Mouse (Mus musculus) kidney, postnatal 14 days (tissue): ENCODE data around the gene Prkaa2.

ENCODE experiments used
- DNase-seq: peaks from one replicate; pipeline ENCODE4 v3.0.0; 2022; ENCODE audit warnings: mixed read lengths

Gene Prkaa2

DNA sequence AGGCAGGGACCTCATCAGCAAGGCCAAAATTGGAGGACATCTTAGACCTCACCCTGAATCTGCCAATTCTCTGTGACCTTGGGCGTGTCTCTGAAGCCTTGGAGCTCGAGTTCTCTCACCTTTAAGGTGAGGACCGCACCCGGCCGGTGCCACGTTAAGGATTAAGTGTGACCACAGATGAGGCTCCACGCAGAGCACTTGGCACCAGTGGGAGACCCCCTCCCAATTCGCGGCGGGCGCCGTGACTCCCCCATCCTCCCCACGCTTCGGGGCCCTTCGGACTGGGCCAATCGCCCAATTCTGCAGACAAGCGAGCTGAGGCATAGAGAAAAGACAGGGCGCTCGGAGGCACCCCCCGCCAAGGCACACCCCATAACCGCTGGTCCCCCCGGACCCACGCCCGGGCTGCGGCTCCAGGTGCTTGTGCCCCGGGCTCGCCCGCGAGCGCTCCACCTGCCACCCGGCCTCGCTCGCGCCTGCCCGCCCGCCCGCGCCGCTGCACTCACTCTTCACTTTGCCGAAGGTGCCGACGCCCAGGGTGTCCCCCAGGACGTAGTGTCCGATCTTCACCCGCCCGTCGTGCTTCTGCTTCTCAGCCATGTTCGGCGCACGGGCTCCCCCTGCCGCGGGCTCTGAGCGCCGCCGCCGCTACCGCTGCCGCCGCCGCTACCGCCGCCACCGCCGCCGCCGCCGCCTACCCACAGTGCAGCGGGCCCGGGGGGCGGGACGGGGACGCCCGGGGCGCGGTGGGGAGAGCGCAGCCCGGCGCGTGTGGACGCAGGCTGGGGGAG, at the start of gene Prkaa2:
Prkaa2 (minus strand) TSS at position 692 of the 791 bp plus-strand sequence.
- DNase-seq, result peak; percentile 86

GRCm38 (mm10) chr4:105159531-105159870, 49.8 kb upstream of the Prkaa2 start:
- no peak for DNase-seq

GRCm38 (mm10) chr4:105158651-105159530, 49.2 kb upstream of the Prkaa2 start:
- DNase-seq, result peak; percentile 33

DNA sequence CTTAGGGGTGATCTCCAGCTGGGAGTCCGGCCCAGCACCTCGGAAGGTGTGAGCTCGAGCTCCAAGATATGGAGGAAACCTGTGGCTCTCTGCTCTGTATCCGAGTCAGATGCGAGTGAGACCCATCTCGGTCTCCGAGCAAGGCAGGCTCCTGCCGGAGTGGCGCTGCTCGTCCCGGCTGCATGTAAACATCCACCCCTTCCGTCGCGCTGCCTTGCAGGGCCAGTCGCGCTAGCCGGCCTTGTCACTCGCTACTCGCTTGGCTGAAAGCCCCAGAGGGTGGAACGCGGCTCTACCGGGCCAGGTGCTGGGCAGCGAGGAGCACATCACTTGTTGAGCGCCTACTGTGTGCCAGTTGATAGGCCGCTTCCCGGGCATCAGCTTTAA, 48.5 kb upstream of the Prkaa2 start:
- DNase-seq, result peak; percentile 88

- DNase-seq, result peak; percentile 93
Observed at GRCm38 (mm10) chr4:105157276-105158168, 47.8 kb upstream of the Prkaa2 start, which contains the start of gene Plpp3. Plpp3 (plus strand) TSS chr4:105157347.

DNA sequence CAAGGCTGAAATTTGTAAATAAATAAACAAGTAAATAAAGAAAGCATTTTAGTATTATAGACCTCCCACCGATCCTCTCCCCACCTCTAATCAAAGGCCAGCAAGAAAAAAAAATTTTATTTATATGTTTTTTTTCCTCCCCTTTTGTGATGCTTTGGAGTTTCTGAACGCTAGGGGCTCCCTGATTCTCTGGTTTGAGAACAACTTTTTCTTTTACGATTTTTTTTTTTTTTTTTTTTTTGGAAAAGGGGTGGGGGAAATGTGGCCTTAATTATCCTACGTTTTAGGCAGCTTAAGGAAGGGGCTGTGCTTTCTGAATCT, 47.2 kb upstream of the Prkaa2 start:
- no peak for DNase-seq

GRCm38 (mm10) chr4:105156281-105156680, 46.6 kb upstream of the Prkaa2 start:
- DNase-seq, result no peak

- no peak for DNase-seq
Observed at GRCm38 (mm10) chr4:105153227-105153626, 43.5 kb upstream of the Prkaa2 start.

GRCm38 (mm10) chr4:105151911-105152690, 42.4 kb upstream of the Prkaa2 start:
- DNase-seq, result peak; percentile 86

- no peak for DNase-seq
Observed at GRCm38 (mm10) chr4:105149492-105149891, 39.8 kb upstream of the Prkaa2 start.

GRCm38 (mm10) chr4:105133350-105134050, 23.8 kb upstream of the Prkaa2 start:
- DNase-seq, result no peak

- no peak for DNase-seq
Observed at GRCm38 (mm10) chr4:105131756-105132314, 22.1 kb upstream of the Prkaa2 start.

- no peak for DNase-seq
Observed at GRCm38 (mm10) chr4:105129212-105129611, 19.5 kb upstream of the Prkaa2 start.

- DNase-seq, result peak; percentile 80
Observed at GRCm38 (mm10) chr4:105122429-105122828, 12.7 kb upstream of the Prkaa2 start.

- no peak for DNase-seq
Observed at GRCm38 (mm10) chr4:105121081-105121480, 11.4 kb upstream of the Prkaa2 start.

GRCm38 (mm10) chr4:105113468-105113867, 3.8 kb upstream of the Prkaa2 start:
- no peak for DNase-seq

GRCm38 (mm10) chr4:105113042-105113441, 3.4 kb upstream of the Prkaa2 start:
- no peak for DNase-seq

DNA sequence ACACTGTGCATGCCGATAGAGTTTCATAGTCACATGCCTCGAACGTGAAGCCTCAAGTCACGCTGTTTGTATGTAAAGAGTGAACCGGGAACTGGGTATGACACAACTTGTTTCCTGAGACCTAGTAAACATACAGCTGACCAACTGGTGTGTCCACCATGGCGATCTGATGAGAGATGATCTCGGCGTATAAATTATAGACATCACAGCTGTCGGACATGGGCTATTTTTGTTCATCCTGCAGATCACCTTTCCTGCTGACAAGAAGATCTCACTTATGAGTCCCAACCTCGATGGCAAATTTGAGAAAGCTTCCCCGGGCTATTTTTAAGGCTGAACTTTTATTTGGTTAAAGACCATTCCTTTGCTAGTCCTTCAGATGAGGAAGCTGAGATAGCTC, 2.1 kb upstream of the Prkaa2 start:
- DNase-seq, result no peak

DNA sequence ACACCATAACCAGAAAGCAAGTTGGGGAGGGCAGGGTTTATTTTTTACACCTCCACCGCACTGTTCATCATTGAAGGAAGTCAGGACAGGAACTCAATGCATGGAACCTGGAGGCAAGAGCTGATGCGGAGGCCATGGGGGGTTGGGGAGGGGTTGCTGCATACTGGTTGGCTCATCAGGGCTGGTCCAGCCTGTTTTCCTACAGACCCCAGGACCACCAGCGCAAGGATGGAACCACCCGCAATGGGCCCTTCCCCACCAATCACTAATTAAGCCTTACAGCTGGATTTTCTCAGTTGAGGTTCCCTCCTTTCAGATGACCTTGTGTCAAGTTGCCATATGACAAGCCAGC, 970 bp upstream of the Prkaa2 start:
- DNase-seq, result no peak

DNA sequence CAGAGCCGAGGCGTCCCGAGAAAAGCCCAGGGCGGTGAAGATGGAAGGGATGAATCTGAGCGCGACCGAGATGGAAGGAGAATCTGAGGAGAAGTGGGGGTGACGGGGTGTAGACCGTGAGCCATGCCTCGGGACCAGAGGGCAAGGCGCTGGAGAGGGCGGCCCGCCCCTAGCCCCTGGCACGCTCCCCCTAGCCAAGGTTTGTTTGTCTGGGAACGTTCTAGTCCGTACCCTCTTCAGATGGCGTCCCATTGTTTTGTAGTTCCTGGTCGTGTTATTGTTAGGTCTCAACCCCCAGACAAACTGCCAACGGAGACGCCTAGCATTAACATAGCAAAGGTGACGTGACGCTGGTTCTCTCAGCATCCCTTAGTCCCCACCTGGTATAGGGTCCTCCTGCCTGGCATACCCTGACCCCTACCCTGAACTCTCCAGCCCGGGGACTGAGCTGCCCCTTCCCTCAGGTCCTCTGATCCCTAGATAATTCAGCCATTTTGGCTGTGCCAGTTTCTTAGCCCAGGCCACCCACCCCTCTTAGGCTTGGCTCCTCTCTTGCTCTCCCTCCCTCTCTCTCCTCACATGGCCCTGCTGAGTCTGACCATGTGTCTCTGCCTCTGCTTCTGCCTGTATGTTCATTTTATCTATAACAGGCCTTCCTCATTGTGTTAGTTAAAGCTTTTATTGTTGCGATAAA, 447 bp upstream of the Prkaa2 start:
- no peak for DNase-seq
